Mouse (Mus musculus): ENCODE data around the gene Gm20532. TPM values are rescaled to one million over a fixed set of nuclear protein-coding genes. Genes with fewer than 3 reads are reported as not detected.

The Gm20532 gene
- total RNA-seq, 2 experiments from 2014 or later, result not detected

DNA sequence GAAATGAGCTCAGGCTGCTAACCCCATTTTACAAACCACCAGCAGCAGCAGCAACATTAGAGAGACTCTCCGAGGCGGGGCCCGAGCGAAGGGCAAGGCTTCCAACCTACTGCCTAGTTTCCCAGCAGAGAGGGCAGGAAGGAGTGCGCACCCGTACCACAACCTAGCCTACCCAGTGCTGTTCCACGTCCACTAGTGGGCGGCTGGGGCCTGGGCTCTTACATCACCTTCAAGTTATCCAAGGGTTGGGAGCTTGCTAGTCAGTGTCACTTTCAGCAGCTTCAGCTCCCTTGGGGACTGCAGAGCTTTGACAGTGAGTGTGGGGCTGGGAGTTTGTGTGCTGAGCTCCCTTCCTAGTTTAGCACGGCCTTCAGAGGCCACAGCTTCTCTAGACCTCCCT, 15.0 kb upstream of the Gm20532 start:
- no peak for ATAC-seq (replicated peaks; ENCODE audit: low FRiP score, low TSS enrichment, poor library complexity, severe bottlenecking)

DNA sequence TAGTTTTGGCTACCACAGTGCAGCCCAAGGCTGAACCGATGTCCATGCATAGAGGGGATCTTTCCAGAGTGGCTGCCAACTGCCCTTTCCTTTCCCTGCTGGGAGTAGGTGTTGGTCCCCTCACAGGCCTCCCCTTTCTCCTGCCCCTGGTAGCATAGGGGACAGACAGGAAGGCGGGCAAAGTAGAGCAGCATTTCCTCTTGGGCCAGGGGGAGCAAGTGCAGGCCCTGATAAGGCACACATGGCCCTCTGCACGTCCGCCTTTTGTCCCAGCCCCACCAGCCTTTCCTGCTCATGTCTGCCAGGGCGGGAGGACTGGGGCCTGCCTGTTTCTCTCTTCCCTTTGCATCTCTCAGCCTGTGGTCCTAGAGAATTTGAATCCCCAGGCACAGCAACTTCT, 14.6 kb upstream of the Gm20532 start:
- ATAC-seq (replicated peaks; ENCODE audit: low FRiP score, low TSS enrichment, poor library complexity, severe bottlenecking), result peak; percentile 8; the same call in 1 of the 2 replicates

DNA sequence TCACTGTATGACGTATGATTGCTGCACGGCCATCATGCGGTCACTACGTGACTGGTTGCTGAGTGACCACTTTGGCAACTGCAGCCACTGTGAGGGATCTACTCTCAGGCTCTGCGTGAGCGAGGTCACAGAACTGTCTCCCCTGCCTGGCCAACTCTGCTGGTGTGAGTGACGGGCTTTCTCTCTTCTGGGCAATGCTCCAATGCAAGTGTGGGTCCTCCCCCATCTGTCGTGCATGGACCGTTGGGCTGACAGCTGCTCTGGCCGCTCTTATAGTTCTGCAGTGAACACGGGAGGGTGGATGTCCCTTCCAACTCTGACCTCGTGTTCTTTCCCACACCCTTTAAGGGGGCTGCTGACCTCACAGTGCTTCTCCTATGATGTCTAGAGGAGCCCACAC, 13.0 kb upstream of the Gm20532 start:
- peak; percentile 17; the same call in 1 of the 2 replicates for ATAC-seq (replicated peaks; ENCODE audit: low FRiP score, low TSS enrichment, poor library complexity, severe bottlenecking)

DNA sequence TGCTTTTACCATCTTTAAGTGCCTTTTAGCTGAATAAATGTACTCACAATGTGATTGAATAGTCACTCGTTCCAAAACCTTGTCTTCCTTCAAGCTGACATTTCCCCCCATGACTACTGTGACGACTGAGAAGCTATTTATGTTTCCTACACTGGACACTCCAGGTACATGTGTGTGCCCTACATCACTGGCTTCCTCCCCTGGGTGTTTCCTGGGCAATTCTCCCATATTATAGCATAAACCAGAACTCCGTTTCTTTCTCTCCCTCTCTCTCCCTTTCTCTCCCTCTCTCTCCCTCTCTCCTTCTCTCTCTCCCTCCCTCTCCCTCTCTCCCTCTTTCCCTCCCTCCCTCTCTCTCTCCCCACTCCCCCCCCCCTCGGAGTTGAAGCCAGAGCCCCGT, 12.6 kb upstream of the Gm20532 start:
- ATAC-seq (replicated peaks; ENCODE audit: low FRiP score, low TSS enrichment, poor library complexity, severe bottlenecking), result no peak

DNA sequence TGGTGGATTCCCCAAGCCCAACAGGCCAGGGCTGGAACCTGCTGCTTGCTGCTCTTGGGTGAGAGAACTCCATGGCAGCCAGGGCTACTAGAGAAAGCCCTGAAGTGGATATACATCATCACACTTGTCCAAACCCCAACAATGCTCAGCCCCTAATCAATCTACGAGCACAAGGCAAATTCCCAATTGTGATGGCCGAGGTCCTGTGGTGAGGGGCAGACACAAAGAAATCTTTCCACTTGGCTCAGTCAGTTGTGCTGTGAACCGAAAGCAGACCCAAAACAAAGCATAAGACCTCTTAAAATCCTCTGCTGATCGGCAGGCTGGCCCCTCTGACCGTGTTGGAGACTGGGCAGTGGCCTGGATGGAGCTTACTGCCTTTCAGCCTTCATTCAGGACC, 11.6 kb upstream of the Gm20532 start:
- no peak for ATAC-seq (replicated peaks; ENCODE audit: low FRiP score, low TSS enrichment, poor library complexity, severe bottlenecking)

DNA sequence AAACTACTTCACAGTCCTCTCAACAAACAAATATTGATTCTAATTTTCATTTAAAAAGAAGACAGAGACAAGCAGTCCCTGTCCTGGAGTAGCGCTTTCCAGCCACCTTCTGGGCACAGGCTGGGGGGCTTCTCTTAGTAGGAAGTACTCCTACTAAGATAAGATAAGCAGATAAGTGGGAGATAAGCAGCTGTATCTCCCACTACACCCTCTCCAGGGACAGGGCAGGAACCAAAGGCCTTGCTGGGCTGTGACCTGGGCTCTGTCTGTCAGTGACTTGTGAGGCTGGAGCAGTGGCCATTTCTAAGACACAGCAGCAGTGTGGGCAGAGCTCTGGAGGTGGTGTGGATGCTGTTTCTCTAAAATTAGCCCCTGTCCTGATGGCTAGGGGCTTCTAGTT, 11.1 kb upstream of the Gm20532 start:
- ATAC-seq (replicated peaks; ENCODE audit: low FRiP score, low TSS enrichment, poor library complexity, severe bottlenecking), result no peak

DNA sequence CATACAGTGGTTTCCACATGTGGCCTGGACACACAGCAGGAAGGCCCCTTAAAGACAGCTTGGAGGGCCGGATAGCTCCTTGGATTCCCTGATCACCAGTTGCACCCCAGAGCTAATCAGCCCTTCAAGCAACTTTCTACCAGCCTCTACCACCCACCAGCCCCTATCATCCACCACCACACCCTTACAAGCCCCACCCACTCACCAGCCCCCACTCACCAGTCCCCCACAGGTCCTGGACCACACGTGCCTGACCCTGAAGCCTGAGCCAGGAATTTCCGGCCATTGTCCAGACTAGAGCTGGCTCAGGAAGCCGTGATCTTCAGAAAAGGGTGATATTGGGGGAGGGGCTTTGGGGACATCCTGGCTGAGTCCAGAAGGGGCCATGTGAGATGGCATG, 10.6 kb upstream of the Gm20532 start:
- no peak for ATAC-seq (replicated peaks; ENCODE audit: low FRiP score, low TSS enrichment, poor library complexity, severe bottlenecking)

DNA sequence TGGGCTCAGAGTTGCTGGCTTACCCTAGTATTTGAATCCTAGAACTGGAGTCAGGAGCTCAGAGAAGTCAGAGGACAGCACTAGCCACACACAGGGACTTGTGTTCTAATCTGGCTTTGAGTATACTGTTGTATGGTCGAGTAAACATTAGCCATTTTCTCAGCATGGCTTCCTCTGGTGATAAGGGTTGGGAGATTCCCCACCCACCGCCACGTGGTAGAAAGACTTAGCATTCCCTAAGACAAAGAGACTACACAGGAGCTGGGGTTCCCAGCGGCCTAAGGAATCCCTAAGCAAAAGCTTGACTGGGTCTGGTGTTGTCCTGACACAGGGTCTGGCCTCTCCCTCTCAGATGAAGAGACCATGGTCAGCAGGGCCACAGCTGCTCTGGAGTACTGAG, 10.0 kb upstream of the Gm20532 start:
- no peak for ATAC-seq (replicated peaks; ENCODE audit: low FRiP score, low TSS enrichment, poor library complexity, severe bottlenecking)

DNA sequence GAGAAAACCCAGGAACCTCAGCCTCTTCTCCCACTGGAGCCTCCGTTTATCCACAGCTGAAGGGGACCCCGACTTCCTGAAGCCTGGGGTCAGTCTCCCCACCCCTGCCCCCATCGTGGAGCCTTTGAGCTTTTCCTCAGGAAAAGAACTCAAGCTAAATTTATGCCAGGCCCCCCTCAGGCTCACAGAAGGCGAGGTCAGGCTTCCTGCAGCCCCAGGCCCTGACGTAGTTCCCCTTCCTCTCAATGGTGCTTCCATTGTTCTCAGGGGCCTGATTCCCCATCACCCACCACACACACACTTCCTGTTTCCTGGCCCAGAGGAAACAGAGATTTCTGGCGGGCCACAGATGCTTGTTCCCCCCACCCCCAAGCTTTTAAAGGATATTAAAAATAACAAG, 8.1 kb upstream of the Gm20532 start:
- ATAC-seq (replicated peaks; ENCODE audit: low FRiP score, low TSS enrichment, poor library complexity, severe bottlenecking), result no peak

DNA sequence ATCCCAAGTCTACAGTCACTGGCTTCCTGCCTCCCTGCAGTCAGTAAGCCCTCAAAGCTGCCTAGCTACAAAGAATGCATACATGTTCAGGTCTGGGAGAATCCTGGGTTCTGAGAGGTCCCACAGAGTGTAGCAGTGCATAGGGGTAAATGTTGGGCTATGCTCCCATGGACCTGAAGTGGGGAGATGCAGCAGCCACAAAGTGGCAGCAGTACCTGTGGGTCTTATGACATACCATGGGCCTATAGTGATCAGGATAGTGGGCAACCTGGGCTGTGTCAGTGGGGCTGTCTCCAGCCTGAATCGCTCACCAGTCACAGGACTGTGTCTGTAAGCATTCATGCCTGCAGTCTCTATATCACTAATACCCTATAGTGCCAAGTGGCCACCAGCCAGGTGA, 6.7 kb upstream of the Gm20532 start, which contains the start of gene Egfl7:
Egfl7 (plus strand) TSS at position 301 of the 400 bp plus-strand sequence.
- ATAC-seq (replicated peaks; ENCODE audit: low FRiP score, low TSS enrichment, poor library complexity, severe bottlenecking), result no peak

DNA sequence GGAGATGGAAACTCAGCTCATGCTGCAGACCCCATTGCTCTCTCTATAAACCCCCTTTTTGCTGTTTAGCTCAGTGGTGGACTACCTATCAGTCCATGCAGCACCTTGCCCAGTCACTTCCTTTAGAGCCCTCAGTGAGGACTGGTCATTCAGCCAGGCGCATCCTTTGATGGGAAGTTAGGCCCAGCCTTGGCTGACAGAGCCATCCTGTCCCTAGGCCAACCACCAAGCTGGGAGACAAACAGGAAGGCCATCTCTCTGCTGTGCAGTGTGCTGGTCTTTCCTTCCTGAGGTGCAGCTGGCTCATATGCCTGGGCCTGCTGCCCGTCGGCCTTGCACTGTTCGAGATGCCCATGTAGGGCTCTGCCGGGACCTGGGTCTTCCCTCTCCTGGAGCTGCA, 5.7 kb upstream of the Gm20532 start:
- ATAC-seq (replicated peaks; ENCODE audit: low FRiP score, low TSS enrichment, poor library complexity, severe bottlenecking), result no peak

DNA sequence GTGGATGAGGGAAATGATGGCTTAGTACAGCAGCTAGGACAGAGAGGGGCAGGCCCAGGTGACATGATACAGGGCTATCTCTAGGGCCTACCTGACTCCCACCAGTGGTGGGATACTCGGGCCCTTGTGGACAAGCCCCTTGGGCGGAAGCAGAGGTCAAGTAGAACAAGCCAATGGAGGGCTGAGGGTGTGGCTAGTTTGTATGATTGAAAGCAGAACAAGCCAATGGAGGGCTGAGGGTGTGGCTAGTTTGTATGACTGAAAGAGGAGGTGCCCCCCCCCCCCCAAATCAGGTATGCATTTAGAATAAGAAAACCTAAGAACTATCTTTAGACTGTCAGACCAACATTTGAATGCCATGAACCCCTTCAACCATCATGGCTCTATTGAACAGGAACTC, 4.2 kb upstream of the Gm20532 start:
- no peak for ATAC-seq (replicated peaks; ENCODE audit: low FRiP score, low TSS enrichment, poor library complexity, severe bottlenecking)

DNA sequence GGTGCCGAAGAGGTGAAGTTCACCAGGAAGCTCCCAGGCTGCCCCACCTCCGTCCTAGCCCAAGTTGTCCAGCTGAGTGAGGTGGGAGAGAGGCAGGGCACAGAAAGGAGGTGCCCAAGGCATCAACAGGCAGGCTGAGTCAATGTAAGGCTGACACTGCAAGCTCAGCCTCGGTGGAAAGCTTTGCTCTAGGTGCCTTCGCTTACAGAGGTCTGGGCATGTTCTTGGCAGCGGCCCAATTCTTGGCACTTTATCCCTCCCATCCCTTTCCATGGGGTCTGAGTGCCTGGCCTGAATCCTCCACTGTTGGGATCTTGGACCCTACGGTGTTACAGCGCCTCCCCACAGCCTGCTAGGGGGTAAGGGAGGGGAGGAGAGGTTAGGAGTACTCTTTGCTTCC, 3.7 kb upstream of the Gm20532 start:
- ATAC-seq (replicated peaks; ENCODE audit: low FRiP score, low TSS enrichment, poor library complexity, severe bottlenecking), result no peak

DNA sequence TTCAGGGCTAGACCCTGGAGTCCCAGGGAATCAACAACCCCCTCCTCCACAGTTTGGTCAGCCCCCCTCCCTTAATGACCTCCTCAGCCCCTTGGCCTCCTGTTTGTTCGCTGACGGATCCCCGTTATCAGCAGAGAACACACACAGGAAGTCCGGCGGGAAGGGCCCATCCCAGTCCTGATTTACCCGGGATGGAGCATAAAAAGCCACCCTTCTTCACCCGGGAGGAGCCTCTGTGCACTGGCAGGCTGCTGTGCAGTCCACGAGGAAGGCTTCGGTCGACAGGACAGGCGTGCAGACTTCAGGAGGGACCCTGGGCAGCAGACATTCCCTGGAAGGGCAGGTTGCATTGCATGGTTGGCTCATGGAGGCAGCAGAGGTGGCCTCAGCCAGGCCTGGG, 2.8 kb upstream of the Gm20532 start:
- ATAC-seq (replicated peaks; ENCODE audit: low FRiP score, low TSS enrichment, poor library complexity, severe bottlenecking), result no peak

DNA sequence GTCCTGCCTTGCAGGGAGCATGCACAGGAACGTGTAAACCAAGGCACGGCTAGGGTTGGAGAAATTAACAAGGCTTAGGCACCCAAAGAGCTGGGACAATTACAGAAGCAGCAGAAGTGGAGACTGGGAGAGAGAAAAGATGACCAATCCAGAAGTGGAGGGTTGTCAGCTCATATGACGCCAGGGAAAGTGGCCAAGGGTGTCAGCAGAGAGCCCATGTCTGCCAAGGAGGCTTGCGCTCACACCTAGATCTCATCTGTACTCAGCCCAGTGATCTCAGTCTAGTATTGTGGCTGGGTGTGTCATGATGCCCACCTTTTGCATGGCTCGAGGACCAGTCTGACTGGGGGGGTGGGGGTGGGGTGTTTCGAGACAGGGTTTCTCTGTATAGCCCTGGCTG, 726 bp upstream of the Gm20532 start:
- ATAC-seq (replicated peaks; ENCODE audit: low FRiP score, low TSS enrichment, poor library complexity, severe bottlenecking), result no peak

DNA sequence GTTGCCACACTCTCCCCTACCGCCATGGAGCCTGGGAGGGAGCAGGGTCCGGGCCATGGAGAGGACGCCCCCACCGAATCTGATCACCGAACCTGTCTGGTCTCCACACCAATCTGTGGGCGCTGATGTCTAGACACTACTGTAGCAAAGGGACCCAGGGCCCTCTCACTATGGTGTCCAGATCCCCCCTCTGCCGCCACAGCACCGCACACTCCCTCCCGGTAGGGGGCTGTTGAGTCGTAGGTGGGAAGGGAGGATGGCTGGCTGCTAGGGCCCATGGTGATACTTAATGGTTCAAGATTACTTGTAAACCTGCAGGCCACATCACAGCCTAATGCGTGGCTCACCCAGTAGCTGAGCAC, 586 bp downstream of the Gm20532 start:
- peak; percentile 56 for ATAC-seq (replicated peaks; ENCODE audit: low FRiP score, low TSS enrichment, poor library complexity, severe bottlenecking)

DNA sequence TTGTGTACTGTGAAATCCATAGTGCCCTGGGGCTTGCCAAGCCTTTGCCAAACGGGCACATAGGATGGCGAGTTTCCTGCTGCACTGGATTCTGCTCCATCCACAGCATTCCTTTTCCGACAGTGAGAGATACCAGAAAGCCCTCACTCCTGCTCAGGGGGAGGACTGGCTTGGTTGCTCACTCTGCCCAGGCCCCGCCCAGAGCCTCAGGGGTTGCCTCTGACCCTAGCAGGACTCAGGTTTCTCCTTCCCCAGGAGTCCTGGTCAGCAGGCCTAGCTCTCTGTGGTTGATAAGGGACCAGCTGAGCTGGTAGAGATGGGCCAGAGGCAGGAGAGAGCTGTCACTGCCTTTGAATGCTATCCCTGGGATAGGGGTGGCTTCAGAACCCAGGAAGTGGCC, 2.1 kb downstream of the Gm20532 start:
- ATAC-seq (replicated peaks; ENCODE audit: low FRiP score, low TSS enrichment, poor library complexity, severe bottlenecking), result no peak

DNA sequence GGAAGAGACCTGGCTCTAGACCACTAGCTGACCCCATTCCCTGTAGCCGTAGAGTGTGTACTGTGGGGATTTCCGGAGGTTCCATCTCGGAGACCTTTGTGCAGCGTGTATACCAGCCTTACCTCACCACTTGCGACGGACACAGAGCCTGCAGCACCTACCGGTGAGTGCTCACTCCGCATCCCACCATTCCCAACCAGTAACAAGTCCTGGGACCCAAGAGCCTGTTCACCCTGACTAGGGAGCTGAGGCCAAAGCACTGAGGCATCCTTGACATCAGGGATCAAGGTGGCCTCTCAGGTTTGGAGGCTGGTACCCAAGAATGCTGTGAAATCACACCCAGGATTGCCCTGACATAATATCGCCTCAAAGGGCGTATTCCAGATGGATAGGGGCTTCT, 2.8 kb downstream of the Gm20532 start:
- no peak for ATAC-seq (replicated peaks; ENCODE audit: low FRiP score, low TSS enrichment, poor library complexity, severe bottlenecking)

DNA sequence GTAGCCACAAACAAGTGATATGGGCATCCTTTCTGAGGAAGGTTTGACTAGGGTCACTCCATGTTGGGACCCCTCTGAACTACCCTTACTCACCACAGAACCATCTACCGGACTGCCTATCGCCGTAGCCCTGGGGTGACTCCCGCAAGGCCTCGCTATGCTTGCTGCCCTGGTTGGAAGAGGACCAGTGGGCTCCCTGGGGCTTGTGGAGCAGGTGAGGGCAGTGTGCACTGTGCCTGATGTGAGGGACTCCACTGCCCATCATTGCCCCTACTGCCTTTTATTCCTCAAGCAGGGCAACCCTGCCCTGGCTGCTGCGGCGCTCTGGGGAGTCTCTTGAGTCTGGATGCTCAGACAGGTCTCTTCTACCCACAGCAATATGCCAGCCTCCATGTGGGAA, 3.8 kb downstream of the Gm20532 start:
- no peak for ATAC-seq (replicated peaks; ENCODE audit: low FRiP score, low TSS enrichment, poor library complexity, severe bottlenecking)

DNA sequence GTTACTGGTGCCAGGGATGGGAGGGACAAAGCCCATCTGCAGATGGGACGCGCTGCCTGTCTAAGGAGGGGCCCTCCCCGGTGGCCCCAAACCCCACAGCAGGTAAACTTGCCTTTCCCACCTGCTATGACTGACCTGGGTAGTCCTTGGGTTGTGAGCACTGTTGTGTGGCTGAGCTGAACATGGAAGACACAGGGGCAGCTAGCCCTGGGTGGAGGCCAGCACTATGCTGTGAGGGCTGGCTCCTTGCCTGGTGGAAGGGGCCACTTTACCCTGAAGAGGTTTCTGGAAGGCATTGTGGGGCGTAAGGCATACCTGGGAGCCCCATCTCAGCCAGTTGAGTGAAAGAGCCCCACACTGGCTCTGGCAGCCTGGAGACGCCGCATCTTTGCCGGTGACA, 4.5 kb downstream of the Gm20532 start:
- ATAC-seq (replicated peaks; ENCODE audit: low FRiP score, low TSS enrichment, poor library complexity, severe bottlenecking), result no peak

DNA sequence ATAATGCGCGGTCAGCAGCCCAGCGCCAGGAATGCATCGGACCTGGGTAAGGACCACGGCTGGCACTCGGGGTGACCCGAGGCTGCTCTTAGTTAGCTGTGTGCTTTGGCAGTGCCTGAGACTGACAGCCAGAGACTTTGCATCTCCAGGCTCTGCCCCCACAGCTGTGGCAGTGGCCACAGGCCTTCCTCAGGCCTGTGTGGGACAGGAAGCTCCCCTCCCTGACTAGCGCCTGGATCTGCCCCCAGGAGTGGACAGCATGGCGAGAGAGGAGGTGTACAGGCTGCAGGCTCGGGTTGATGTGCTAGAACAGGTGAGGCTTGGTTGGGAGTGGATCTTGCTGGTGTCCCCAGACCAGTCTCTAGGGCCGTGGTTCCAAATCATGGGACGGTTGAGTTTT, 5.0 kb downstream of the Gm20532 start:
- ATAC-seq (replicated peaks; ENCODE audit: low FRiP score, low TSS enrichment, poor library complexity, severe bottlenecking), result no peak

DNA sequence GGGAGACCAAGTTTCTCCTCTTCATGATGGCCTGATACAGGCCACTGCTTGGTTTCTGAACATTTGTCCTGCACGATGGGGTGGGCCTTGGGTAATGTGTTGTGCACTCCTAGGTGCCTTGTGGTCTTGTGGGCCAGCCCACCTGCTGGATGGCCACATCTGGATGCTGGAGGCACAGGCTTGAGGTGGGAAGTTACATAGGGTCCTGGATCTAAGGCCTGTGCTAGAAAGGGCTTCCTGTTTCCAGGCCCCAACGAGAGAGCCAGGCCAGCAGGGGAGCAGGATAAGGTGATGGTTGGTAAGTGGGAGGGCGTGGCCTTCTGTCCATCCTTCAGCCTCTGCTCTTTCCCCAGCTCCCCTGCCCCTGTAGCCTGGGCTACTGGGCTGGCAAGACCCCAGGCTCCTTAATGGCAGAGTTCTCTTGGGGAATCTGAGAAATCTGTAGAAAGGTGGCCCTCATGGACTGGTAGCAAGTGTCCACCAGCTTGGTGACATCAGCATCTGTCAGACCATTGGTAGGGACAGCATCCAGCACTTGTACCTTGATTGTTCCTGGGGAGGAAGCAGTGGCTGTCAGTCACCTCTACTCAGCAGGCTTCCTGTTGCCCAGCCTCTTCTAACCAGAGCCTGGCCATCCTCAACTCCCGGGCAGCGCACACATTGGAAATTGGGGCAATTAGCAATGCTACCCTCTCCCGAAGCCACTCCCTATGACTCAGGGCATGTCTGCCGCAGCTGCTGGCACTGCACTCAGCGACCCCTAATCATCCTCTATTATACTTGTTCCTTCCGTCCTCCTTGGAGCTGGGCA, 7.0 kb downstream of the Gm20532 start:
- ATAC-seq (replicated peaks; ENCODE audit: low FRiP score, low TSS enrichment, poor library complexity, severe bottlenecking), result no peak

All from megakaryocyte-erythroid progenitor cell, adult 5-6 weeks (primary cell).